Mouse (Mus musculus): ENCODE measurements around the gene Olfr1411. TPM values are rescaled to one million over a fixed set of nuclear protein-coding genes. Genes with fewer than 3 reads are reported as not detected.
A peak's percentile ranks its signal among the peaks of the same experiment; 100 is the strongest.

The Olfr1411 gene
- polyA plus RNA-seq, 1 experiment from 2014 or later, result not detected

DNA sequence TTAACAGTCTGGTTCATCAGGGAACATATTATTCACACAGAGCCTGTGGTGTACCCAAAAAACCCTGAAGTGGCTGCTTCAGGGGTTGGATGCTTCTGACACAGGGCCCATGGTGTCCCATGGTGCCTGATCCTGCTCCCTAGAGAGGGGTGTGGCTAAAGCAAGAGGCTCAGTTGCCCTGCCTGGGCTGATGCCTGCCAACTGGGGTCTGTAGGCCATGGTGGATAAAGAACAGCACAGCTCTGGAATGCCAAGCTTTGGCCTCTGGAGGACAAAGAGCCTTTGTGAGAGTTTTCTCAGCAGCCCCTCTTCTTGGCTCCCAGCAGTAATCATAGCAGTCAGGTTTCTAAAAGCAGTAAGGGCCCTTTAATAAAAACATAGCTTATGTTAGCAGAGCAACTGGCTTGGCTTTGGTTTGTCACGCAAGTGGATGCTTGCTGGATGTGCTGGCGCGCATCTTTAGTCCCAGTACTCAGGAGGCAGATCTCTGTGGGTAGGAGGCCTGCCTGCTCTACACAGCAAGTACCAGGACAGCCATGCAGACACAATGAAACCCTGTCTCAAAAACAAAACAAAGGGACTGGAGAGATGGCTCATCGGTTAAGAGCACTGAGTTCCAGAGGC lies 40.9 kb downstream of the Olfr1411 start:
- WGBS, result 53% methylated on average over 4 of the region's 4 CpGs
- no peak overlapping the region for H3K9ac ChIP-seq (ENCODE audit: low read length)
- no peaks in the 10 kb centered on the region for H3K4me1 ChIP-seq (ENCODE audit: control insufficient read depth, insufficient read depth, low read length)
- DNase-seq (ENCODE audit: low spot score) (peak; percentile 30), ATAC-seq (0 out of 2 replicates have a peak, but pooled peaks have one; percentile 18)
- peaks cover 43% of the 10 kb centered on the region for H3K36me3 ChIP-seq (ENCODE audit: control insufficient read depth, insufficient read depth, low read length)
- no peak overlapping the region for H3K27ac ChIP-seq (ENCODE audit: low read depth, low read length)
- no peaks in the 10 kb centered on the region for H3K9me3 ChIP-seq (replicated peaks; ENCODE audit: control insufficient read depth, low read length)
- H3K27me3 ChIP-seq (replicated peaks; ENCODE audit: control insufficient read depth, insufficient read depth, low read length), result no peaks in the 10 kb centered on the region
- H3K4me3 ChIP-seq (ENCODE audit: low read depth, low read length), result no peak overlapping the region
- H3K4me2 ChIP-seq (ENCODE audit: low read length), result no peak overlapping the region

DNA sequence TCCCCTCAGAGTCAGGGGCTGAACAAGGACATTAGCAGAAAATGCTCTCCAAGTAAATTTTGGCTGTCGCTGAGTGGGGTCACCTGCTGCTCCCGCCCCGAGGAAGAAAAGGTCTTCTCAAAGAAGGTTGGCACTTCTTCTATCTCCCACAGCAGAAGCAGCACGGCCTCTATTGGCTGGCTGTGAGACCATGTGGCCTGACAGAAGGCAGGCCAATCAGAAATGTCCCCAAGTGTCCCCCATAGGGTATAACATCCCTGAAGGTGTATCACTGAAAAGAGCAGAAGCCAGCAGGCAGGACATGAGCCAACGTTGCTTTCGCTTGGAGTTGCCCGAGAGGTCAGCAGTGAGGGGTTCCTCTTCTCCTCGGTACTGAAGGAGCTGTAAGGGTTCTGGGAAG lies 41.8 kb downstream of the Olfr1411 start:
- Histone ChIP-seq H3K9ac (ENCODE audit: low read length) (no peak overlapping the region), H3K4me3 (ENCODE audit: low read depth, low read length) (no peak overlapping the region), H3K36me3 (ENCODE audit: control insufficient read depth, insufficient read depth, low read length) (peaks cover 43% of the 10 kb centered on the region), H3K4me1 (ENCODE audit: control insufficient read depth, insufficient read depth, low read length) (peaks cover 7% of the 10 kb centered on the region), H3K27me3 (replicated peaks; ENCODE audit: control insufficient read depth, insufficient read depth, low read length) (no peaks in the 10 kb centered on the region), H3K9me3 (replicated peaks; ENCODE audit: control insufficient read depth, low read length) (no peaks in the 10 kb centered on the region), H3K4me2 (ENCODE audit: low read length) (no peak overlapping the region), H3K27ac (ENCODE audit: low read depth, low read length) (no peak overlapping the region)
- no peak for ATAC-seq
- DNase-seq (ENCODE audit: low spot score), result no peak
- WGBS, result 86% methylated on average over 8 of the region's 8 CpGs

DNA sequence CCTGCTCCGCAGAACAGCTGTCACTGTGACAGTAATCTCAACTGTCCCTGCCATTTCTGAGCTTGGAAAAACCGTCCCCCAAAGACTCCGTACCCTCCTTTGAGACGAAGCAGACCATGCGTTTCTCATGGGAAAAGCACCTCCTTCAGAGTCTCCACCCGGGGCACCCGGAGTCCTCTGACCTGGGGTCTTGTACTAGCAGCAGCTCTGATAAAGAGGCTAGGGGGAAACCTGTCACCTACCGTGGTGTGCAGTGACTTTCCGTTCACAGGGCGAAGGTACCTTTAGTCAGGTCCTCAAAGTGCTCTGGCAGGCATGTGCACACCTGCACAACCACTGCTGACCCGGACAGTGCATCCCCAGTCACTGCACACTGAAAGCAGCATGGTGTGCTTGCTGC lies 42.5 kb downstream of the Olfr1411 start:
- Histone ChIP-seq H3K4me2 (ENCODE audit: low read length) (no peak overlapping the region), H3K9me3 (replicated peaks; ENCODE audit: control insufficient read depth, low read length) (no peaks in the 10 kb centered on the region), H3K4me3 (ENCODE audit: low read depth, low read length) (no peak overlapping the region), H3K36me3 (ENCODE audit: control insufficient read depth, insufficient read depth, low read length) (peaks cover 43% of the 10 kb centered on the region), H3K9ac (ENCODE audit: low read length) (no peak overlapping the region), H3K27ac (ENCODE audit: low read depth, low read length) (no peak overlapping the region), H3K4me1 (ENCODE audit: control insufficient read depth, insufficient read depth, low read length) (peaks cover 9% of the 10 kb centered on the region), H3K27me3 (replicated peaks; ENCODE audit: control insufficient read depth, insufficient read depth, low read length) (no peaks in the 10 kb centered on the region)
- DNase-seq (ENCODE audit: low spot score), result no peak
- 92% methylated on average over 11 of the region's 11 CpGs for WGBS
- no peak for ATAC-seq

DNA sequence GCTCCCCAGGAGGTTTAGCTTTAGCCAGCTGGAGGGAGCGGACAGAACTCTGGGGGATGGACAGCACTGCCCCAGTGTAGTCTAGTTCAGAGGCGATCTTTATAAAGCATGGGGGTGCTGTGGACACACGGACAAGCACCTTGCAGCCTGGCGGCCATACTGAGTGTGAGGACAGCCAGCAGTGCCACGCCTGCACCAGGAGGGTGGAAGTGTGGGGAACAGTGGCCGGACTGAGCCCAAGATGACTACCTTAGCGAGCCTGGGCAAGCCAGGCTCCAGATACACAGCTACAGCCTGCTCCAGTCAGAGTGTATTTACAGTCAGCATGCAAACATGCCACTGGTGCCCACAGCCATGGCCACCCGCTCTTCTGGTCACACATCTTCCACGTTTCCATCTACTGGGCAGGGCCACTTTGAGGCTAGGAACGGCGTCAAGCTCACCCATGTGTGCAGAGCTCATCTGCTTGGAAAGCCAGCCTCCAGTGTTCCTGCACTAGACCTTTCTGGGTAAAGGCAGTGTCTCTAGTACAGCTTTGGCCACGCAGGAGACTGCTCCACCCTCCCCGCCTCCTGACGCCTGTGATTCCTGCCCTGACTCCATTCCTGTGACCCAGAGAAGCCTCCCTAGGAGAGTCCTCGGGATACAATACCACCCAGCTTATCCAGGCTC lies 43.4 kb downstream of the Olfr1411 start:
- no peak overlapping the region for H3K4me3 ChIP-seq (ENCODE audit: low read depth, low read length)
- no peak for ATAC-seq
- H3K27me3 ChIP-seq (replicated peaks; ENCODE audit: control insufficient read depth, insufficient read depth, low read length), result no peaks in the 10 kb centered on the region
- WGBS, result 87% methylated on average over 15 of the region's 15 CpGs
- no peak overlapping the region for H3K4me2 ChIP-seq (ENCODE audit: low read length)
- no peak overlapping the region for H3K9ac ChIP-seq (ENCODE audit: low read length)
- peaks cover 43% of the 10 kb centered on the region for H3K36me3 ChIP-seq (ENCODE audit: control insufficient read depth, insufficient read depth, low read length)
- DNase-seq (ENCODE audit: low spot score), result no peak
- no peak overlapping the region for H3K27ac ChIP-seq (ENCODE audit: low read depth, low read length)
- peaks cover 14% of the 10 kb centered on the region for H3K4me1 ChIP-seq (ENCODE audit: control insufficient read depth, insufficient read depth, low read length)
- no peaks in the 10 kb centered on the region for H3K9me3 ChIP-seq (replicated peaks; ENCODE audit: control insufficient read depth, low read length)

- H3K9ac ChIP-seq (ENCODE audit: low read length), result no peak overlapping the region
- no peak overlapping the region for H3K4me2 ChIP-seq (ENCODE audit: low read length)
- no peaks in the 10 kb centered on the region for H3K27me3 ChIP-seq (replicated peaks; ENCODE audit: control insufficient read depth, insufficient read depth, low read length)
- no peak overlapping the region for H3K27ac ChIP-seq (ENCODE audit: low read depth, low read length)
- H3K4me3 ChIP-seq (ENCODE audit: low read depth, low read length), result no peak overlapping the region
- no peak for DNase-seq (ENCODE audit: low spot score)
- peaks cover 43% of the 10 kb centered on the region for H3K36me3 ChIP-seq (ENCODE audit: control insufficient read depth, insufficient read depth, low read length)
- no peak for ATAC-seq
- peaks cover 14% of the 10 kb centered on the region for H3K4me1 ChIP-seq (ENCODE audit: control insufficient read depth, insufficient read depth, low read length)
- 92% methylated on average over 3 of the region's 3 CpGs for WGBS
- no peaks in the 10 kb centered on the region for H3K9me3 ChIP-seq (replicated peaks; ENCODE audit: control insufficient read depth, low read length)
Observed at GRCm38 (mm10) chr1:92638181-92638580, 44.0 kb downstream of the Olfr1411 start.

DNA sequence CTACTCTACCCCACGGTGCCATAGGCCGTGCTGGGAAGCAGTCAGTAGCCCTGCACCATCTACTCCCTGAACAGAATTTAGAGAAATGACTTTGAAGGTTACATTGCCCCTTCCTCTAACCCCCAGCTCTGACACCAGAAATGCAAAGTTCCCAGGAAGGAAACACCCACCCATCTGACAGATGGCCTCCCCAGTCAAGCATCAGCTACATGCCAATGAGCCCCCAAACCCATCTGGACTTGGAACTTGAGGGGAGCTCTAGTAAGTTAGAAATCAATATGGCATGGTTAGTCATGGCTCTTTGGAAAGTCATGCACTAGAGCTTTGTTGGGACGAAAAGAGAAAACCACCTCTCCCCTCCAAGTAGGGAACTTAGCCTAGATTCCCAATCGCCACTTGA lies 44.5 kb downstream of the Olfr1411 start:
- H3K9ac ChIP-seq (ENCODE audit: low read length), result no peak overlapping the region
- no peak overlapping the region for H3K4me3 ChIP-seq (ENCODE audit: low read depth, low read length)
- WGBS, result 98% methylated on average over 4 of the region's 4 CpGs
- peaks cover 14% of the 10 kb centered on the region for H3K4me1 ChIP-seq (ENCODE audit: control insufficient read depth, insufficient read depth, low read length)
- H3K4me2 ChIP-seq (ENCODE audit: low read length), result no peak overlapping the region
- H3K36me3 ChIP-seq (ENCODE audit: control insufficient read depth, insufficient read depth, low read length), result peaks cover 43% of the 10 kb centered on the region
- H3K9me3 ChIP-seq (replicated peaks; ENCODE audit: control insufficient read depth, low read length), result no peaks in the 10 kb centered on the region
- ATAC-seq (no peak), DNase-seq (ENCODE audit: low spot score) (no peak)
- no peak overlapping the region for H3K27ac ChIP-seq (ENCODE audit: low read depth, low read length)
- no peaks in the 10 kb centered on the region for H3K27me3 ChIP-seq (replicated peaks; ENCODE audit: control insufficient read depth, insufficient read depth, low read length)

DNA sequence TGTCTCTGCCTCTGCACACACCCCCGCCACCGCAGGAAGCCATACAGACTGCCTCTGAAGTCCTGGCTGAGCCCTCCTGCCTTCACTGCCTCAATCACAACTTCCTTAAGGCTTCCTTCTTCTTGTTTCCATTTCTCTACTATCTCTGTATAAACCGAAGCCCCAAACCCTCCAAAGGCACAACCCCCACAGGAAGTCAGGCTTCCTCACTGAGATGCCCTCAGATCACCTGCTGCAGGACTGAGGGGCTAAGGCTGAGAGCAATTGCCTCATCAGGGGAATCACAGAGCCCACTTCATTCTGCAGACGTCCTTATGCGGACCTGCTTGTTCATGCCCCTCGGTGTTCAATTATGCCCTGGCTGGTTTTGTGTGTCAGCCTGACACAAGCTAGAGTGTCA lies 46.2 kb downstream of the Olfr1411 start:
- peak overlapping the region; percentile 80; the same call in 1 of the 2 replicates for H3K4me3 ChIP-seq (ENCODE audit: low read depth, low read length)
- no peak overlapping the region for H3K27ac ChIP-seq (ENCODE audit: low read depth, low read length)
- H3K9me3 ChIP-seq (replicated peaks; ENCODE audit: control insufficient read depth, low read length), result no peaks in the 10 kb centered on the region
- no peaks in the 10 kb centered on the region for H3K27me3 ChIP-seq (replicated peaks; ENCODE audit: control insufficient read depth, insufficient read depth, low read length)
- peaks cover 14% of the 10 kb centered on the region for H3K4me1 ChIP-seq (ENCODE audit: control insufficient read depth, insufficient read depth, low read length)
- ATAC-seq (no peak), DNase-seq (ENCODE audit: low spot score) (no peak)
- 90% methylated on average over 6 of the region's 6 CpGs for WGBS
- H3K4me2 ChIP-seq (ENCODE audit: low read length), result peak overlapping the region; percentile 65
- H3K9ac ChIP-seq (ENCODE audit: low read length), result peak overlapping the region; percentile 88
- H3K36me3 ChIP-seq (ENCODE audit: control insufficient read depth, insufficient read depth, low read length), result peaks cover 40% of the 10 kb centered on the region

DNA sequence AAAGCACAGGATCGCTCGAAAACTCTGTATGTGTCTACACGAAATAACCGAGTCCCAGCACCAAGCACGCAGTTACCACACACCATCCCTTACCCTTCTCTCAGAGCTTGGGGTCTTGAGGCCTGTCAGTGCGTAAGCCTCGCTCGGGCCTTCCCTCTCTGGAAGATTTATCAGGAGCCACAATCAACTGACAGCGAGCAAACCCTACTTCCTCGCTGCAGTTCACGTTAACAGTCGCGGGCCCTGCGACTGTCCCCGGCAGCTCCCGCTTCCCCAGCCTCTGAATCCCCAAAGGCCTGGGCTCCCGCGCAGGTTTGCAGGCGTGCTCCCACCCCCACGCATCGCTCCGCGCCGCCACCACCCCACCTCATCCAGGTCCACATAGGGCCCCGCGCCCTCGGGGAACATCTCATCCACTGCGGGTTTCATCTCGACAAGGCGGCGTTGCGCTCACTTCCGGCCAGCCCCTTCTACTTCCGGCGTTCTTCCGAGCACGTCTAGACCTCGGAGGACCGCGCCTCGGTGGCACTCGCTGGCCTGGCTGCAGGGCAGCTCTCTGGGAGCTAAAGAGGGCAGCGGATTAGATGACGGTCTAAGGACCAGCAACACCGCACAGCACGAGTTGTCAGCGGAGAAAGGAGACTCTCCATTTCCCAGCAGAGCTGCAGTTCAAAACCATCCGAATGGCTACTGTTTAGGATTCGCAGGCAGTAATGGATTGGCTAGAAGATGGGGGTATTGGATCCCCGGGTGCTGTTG lies 47.5 kb downstream of the Olfr1411 start, which contains the start of gene Cops9:
TSS of gene Cops9 (minus strand) at position 472 of the 759 bp plus-strand sequence.
- 2% methylated on average over 50 of the region's 50 CpGs for WGBS
- Histone ChIP-seq H3K9ac (ENCODE audit: low read length) (peak within 1 kb of the TSS; percentile 88), H3K4me1 (ENCODE audit: control insufficient read depth, insufficient read depth, low read length) (peaks cover 14% of the 10 kb centered on the region), H3K9me3 (replicated peaks; ENCODE audit: control insufficient read depth, low read length) (no peaks in the 10 kb centered on the region), H3K4me3 (ENCODE audit: low read depth, low read length) (peak within 1 kb of the TSS; percentile 80), H3K27me3 (replicated peaks; ENCODE audit: control insufficient read depth, insufficient read depth, low read length) (no peaks in the 10 kb centered on the region), H3K4me2 (ENCODE audit: low read length) (peak within 1 kb of the TSS; percentile 65), H3K27ac (ENCODE audit: low read depth, low read length) (peak within 1 kb of the TSS; percentile 78), H3K36me3 (ENCODE audit: control insufficient read depth, insufficient read depth, low read length) (peaks cover 28% of the 10 kb centered on the region)
- peak; percentile 96 for ATAC-seq
- DNase-seq (ENCODE audit: low spot score), result peak; percentile 94

Measured in forebrain, embryonic 14.5 days (tissue).